ENCODE assay signal across 8 mouse cellular contexts in the genomic region with DNA sequence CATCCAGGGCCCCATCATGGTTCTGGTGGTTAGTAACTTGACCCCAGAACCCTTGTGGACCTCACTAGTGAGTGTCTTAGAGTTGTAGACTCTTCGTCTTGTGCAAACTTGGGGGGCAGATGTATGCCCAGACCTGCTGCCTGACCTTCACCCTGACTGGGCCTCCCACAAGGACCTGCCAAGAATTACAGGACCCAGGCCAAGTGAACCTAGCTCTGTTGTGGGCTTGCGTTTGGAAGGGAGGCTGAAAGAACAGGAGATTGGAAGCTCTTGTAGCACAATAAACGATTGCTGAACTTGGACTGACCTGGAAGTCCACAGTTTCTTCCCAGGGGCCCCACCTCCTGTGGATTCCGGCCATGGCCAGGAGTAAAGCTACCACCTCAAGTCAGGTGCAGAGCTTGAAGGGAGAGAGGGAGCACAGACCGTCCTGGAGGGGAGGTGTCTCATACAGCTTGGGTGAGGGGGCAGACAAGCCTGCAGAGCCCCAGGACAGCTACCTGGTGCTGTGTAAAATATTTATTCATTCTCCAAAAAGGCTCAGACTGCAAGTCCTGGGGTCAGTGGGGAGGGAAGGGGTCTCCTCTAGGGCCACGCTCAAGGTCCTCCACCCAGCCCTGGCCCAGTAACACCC. TPM values are rescaled to one million over a fixed set of nuclear protein-coding genes. Genes with fewer than 3 reads are reported as not detected.
DNase-seq lines count a peak whose midpoint lies in the region; ATAC-seq and TF ChIP-seq lines count a peak whose summit lies in the region.

No protein-coding gene starts in this region.

- no peak for DNase-seq in left cerebral cortex, adult 2 months (ENCODE audit: extremely low spot score in 1 of 2, low spot score in 2 of 2)
- DNase-seq in left cerebral cortex, postnatal 14 days (ENCODE audit: low spot score in 2 of 2): no peak
- peak; percentile 80 to 88 for DNase-seq in kidney, adult 8-10 months
- no peak for DNase-seq in spleen, postnatal 4 days (ENCODE audit: low spot score in 2 of 2)
- no peak for DNase-seq in frontal cortex, postnatal 25 days (ENCODE audit: low spot score in 2 of 2)
- no peak for DNase-seq in right cerebral cortex, postnatal 4 days

- H3K27ac ChIP-seq in left cerebral cortex, adult 2 months: peak overlapping the region; percentile 99
- H3K27ac ChIP-seq in forebrain, embryonic 15.5 days (replicated peaks): peak overlapping the region; percentile 93
- H3K27ac ChIP-seq in macrophage: peak overlapping the region; percentile 92

- no peaks in the 10 kb centered on the region for H3K9me3 ChIP-seq in forebrain, embryonic 15.5 days

- no peak for TF ChIP-seq CTCF in left cerebral cortex, adult 2 months (IDR thresholded peaks at IDR 0.05)

- H3K4me1 ChIP-seq in forebrain, embryonic 15.5 days: peaks cover 81% of the 10 kb centered on the region

- H3K4me2 ChIP-seq in forebrain, embryonic 15.5 days (replicated peaks): peak overlapping the region; percentile 87

- H3K36me3 ChIP-seq in forebrain, embryonic 15.5 days: peaks cover 25% of the 10 kb centered on the region
- H3K36me3 ChIP-seq in macrophage (ENCODE audit: inconsistent target): peaks cover 20% of the 10 kb centered on the region; the same call in 1 of the 2 replicates

- H3K79me2 ChIP-seq in macrophage (ENCODE audit: inconsistent target): peaks cover 63% of the 10 kb centered on the region

- H3K27me3 ChIP-seq in forebrain, embryonic 15.5 days: no peaks in the 10 kb centered on the region

- ATAC-seq in forebrain, embryonic 15.5 days (replicated peaks): no peak

- WGBS in forebrain, embryonic 15.5 days: 53% methylated on average over 6 of the region's 6 CpGs
- WGBS in macrophage (ENCODE audit: missing documents): 60% methylated on average over 6 of the region's 6 CpGs

- peak overlapping the region; percentile 68 for H3K9ac ChIP-seq in forebrain, embryonic 15.5 days (replicated peaks)

- intact Hi-C loops in left cerebral cortex, adult 2 months (cut with DNase I): no loop called here
- intact Hi-C loops in left cerebral cortex, postnatal 14 days (cut with DNase I): loop anchor here (1.0 kb wide), 1 partner anchor 41 kb away; the partner anchor contains the start of gene Mettl26

- H3K4me3 ChIP-seq in left cerebral cortex, adult 2 months: peak overlapping the region; percentile 72
- peak overlapping the region; percentile 55 for H3K4me3 ChIP-seq in forebrain, embryonic 15.5 days
- peak overlapping the region; percentile 67 for H3K4me3 ChIP-seq in macrophage (ENCODE audit: inconsistent target)

RNA-seq across cellular contexts. Expression of gene Stub1, which starts 0.9 kb away (rescaled TPM):
- 100 to 1,000 TPM; 162 to 171 TPM for total RNA-seq in left cerebral cortex, adult 2 months (2021)
- total RNA-seq in left cerebral cortex, postnatal 14 days (2021): 100 to 1,000 TPM; 160 to 166 TPM
- 308 and 313 TPM in 2 replicates for polyA plus RNA-seq in forebrain, embryonic 15.5 days (2015; fragmentation: Nextera tagmentation; extraction: Ambion mirVana)
- 100 to 1,000 TPM in 8 of 26 experiments, 10 to 100 TPM in 18; 45.5 to 135 (median 79.3) TPM for total RNA-seq in macrophage (2018; cell fraction: chromatin; rRNA removed)
- 100 to 1,000 TPM in 2 of 26 experiments, 10 to 100 TPM in 24; 54.9 to 108 (median 75.5) TPM for total RNA-seq in macrophage (2018; cell fraction: cytosol; rRNA removed)
- total RNA-seq in macrophage (2018; cell fraction: nucleus; rRNA removed): 100 to 1,000 TPM in 7 of 26 experiments, 10 to 100 TPM in 19; 52.1 to 180 (median 83.0) TPM
- polyA plus RNA-seq in macrophage (2018): 74.2 to 109 TPM (median 78.5 TPM) in 3 replicates

RNA-seq across cellular contexts. Expression of gene Rhbdl1, which starts 3.0 kb away (rescaled TPM):
- total RNA-seq in left cerebral cortex, adult 2 months (2021): 10 to 100 TPM; 36.3 to 39.6 TPM
- 10 to 100 TPM; 85.8 to 89.7 TPM for total RNA-seq in left cerebral cortex, postnatal 14 days (2021)
- 29.1 and 30.8 TPM in 2 replicates for polyA plus RNA-seq in forebrain, embryonic 15.5 days (2015; fragmentation: Nextera tagmentation; extraction: Ambion mirVana)
- 1 to 10 TPM in 25 of 26 experiments, not detected in 1; 1.1 to 9.6 (median 4.7) TPM for total RNA-seq in macrophage (2018; cell fraction: chromatin; rRNA removed)
- under 1 TPM in 15 of 26 experiments, not detected in 11; 0.09 to 0.36 (median 0.17) TPM for total RNA-seq in macrophage (2018; cell fraction: cytosol; rRNA removed)
- total RNA-seq in macrophage (2018; cell fraction: nucleus; rRNA removed): 1 to 10 TPM in 22 of 26 experiments, under 1 TPM in 3, not detected in 1; 0.65 to 7.6 (median 2.8) TPM
- polyA plus RNA-seq in macrophage (2018): 0.16 to 0.97 TPM in 2 of 3 replicates, not detected in the other

RNA-seq across cellular contexts. Expression of gene Jmjd8, which starts 5.4 kb away (rescaled TPM):
- 10 to 100 TPM; 55.1 to 55.6 TPM for total RNA-seq in left cerebral cortex, adult 2 months (2021)
- total RNA-seq in left cerebral cortex, postnatal 14 days (2021): 10 to 100 TPM; 59.1 to 59.6 TPM
- 65.9 and 67.0 TPM in 2 replicates for polyA plus RNA-seq in forebrain, embryonic 15.5 days (2015; fragmentation: Nextera tagmentation; extraction: Ambion mirVana)
- total RNA-seq in macrophage (2018; cell fraction: chromatin; rRNA removed): 10 to 100 TPM in 12 of 26 experiments, 1 to 10 TPM in 14; 1.8 to 31.3 (median 9.4) TPM
- 10 to 100 TPM; 11.9 to 18.8 (median 14.4) TPM for total RNA-seq in macrophage (2018; cell fraction: cytosol; rRNA removed)
- 10 to 100 TPM in 20 of 26 experiments, 1 to 10 TPM in 6; 3.6 to 28.7 (median 13.0) TPM for total RNA-seq in macrophage (2018; cell fraction: nucleus; rRNA removed)
- polyA plus RNA-seq in macrophage (2018): 15.2 to 28.3 TPM (median 18.9 TPM) in 3 replicates

RNA-seq across cellular contexts. Expression of gene Gm20683, which starts 7.5 kb away (rescaled TPM):
- 10 to 100 TPM; 23.0 to 25.1 TPM for total RNA-seq in left cerebral cortex, adult 2 months (2021)
- 10 to 100 TPM; 29.0 to 29.5 TPM for total RNA-seq in left cerebral cortex, postnatal 14 days (2021)
- 8.3 and 10.1 TPM in 2 replicates for polyA plus RNA-seq in forebrain, embryonic 15.5 days (2015; fragmentation: Nextera tagmentation; extraction: Ambion mirVana)
- total RNA-seq in macrophage (2018; cell fraction: chromatin; rRNA removed): 10 to 100 TPM in 5 of 26 experiments, 1 to 10 TPM in 20, under 1 TPM in 1; 0.62 to 15.8 (median 6.3) TPM
- total RNA-seq in macrophage (2018; cell fraction: cytosol; rRNA removed): under 1 TPM in 21 of 26 experiments, not detected in 5; 0.03 to 0.96 (median 0.28) TPM
- 1 to 10 TPM; 1.1 to 9.6 (median 3.3) TPM for total RNA-seq in macrophage (2018; cell fraction: nucleus; rRNA removed)
- 0.09 to 1.1 TPM (median 0.43 TPM) in 3 replicates for polyA plus RNA-seq in macrophage (2018)

RNA-seq across cellular contexts. Expression of gene Rhot2, which starts 10.6 kb away (rescaled TPM):
- 100 to 1,000 TPM; 103 to 105 TPM for total RNA-seq in left cerebral cortex, adult 2 months (2021)
- total RNA-seq in left cerebral cortex, postnatal 14 days (2021): 10 to 100 TPM; 81.9 to 84.9 TPM
- 15.2 and 16.1 TPM in 2 replicates for polyA plus RNA-seq in forebrain, embryonic 15.5 days (2015; fragmentation: Nextera tagmentation; extraction: Ambion mirVana)
- 100 to 1,000 TPM in 9 of 26 experiments, 10 to 100 TPM in 17; 24.0 to 173 (median 88.4) TPM for total RNA-seq in macrophage (2018; cell fraction: chromatin; rRNA removed)
- total RNA-seq in macrophage (2018; cell fraction: cytosol; rRNA removed): 10 to 100 TPM; 15.1 to 29.3 (median 23.7) TPM
- 10 to 100 TPM; 17.7 to 98.0 (median 46.0) TPM for total RNA-seq in macrophage (2018; cell fraction: nucleus; rRNA removed)
- 20.6 to 24.8 TPM (median 22.4 TPM) in 3 replicates for polyA plus RNA-seq in macrophage (2018)

Comparison
In these comparisons a context has a peak if more than half of its experiments do, and no peak if none do; other contexts are left out.
1. DNase-seq: peak in kidney, adult 8-10 months (2 of 2); none in left cerebral cortex, adult 2 months (0 of 2), left cerebral cortex, postnatal 14 days (0 of 2), spleen, postnatal 4 days (0 of 2), frontal cortex, postnatal 25 days (0 of 2) and right cerebral cortex, postnatal 4 days (single experiment).
2. Peak in every context shown above with its lines, with median percentiles within 50 percentile points of each other: H3K27ac ChIP-seq and H3K4me3 ChIP-seq.